Mouse (Mus musculus) ES-E14 (cell line): Measurements from ENCODE around the gene Rsf1.

Experiments
- CHD2 ChIP-seq: IDR thresholded peaks from 2 replicates; pipeline ENCODE4 v1.6.1; 2014; ENCODE audit warnings: mild to moderate bottlenecking, low read depth, low read length, inconsistent platforms
- HCFC1 ChIP-seq: IDR thresholded peaks from 2 replicates; pipeline ENCODE4 v1.6.1; 2012; ENCODE audit warnings: low read length, inconsistent platforms, borderline replicate concordance; ENCODE audit not compliant: insufficient read depth
- MAFK ChIP-seq: IDR thresholded peaks from 2 replicates; pipeline ENCODE4 v1.6.1; 2014; ENCODE audit warnings: mild to moderate bottlenecking, low read depth, low read length, inconsistent platforms; ENCODE audit not compliant: insufficient read depth
- ZC3H11A ChIP-seq: IDR thresholded peaks from 2 replicates; pipeline ENCODE4 v1.6.1; 2012; ENCODE audit warnings: low read depth, mild to moderate bottlenecking, inconsistent platforms, low read length, borderline replicate concordance
- ZNF384 ChIP-seq: IDR thresholded peaks from 2 replicates; pipeline ENCODE4 v1.6.1; 2012; ENCODE audit warnings: low read depth, low read length, inconsistent platforms

DNA sequence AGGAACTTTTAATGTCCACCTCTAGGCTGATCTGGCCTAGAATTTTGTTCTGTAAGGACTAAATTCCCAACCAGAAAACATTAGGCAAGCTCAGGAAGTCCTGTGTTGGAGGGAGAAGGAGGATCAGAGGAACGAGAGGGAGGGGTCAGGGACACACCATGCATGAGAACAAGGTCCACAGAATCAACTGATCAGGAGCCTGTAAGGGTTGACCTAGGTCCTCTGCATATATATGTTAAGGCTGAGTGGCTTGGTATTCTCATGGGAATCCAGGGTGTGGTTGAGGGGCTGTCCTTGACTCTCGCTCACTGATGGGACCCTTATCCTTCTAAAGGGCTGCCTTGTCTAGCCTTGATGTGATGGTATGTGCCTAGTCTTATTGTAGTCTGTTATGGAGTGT is 16.1 kb upstream of the Rsf1 start:
- TF ChIP-seq HCFC1 (no peak), MAFK (no peak), ZNF384 (no peak), CHD2 (no peak), ZC3H11A (no peak)
